Mouse (Mus musculus) neural tube, embryonic 11.5 days (tissue): ENCODE results near the gene Nrp1. TPM values are rescaled to one million over a fixed set of nuclear protein-coding genes. Genes with fewer than 3 reads are reported as not detected.
A peak's percentile ranks its signal among the peaks of the same experiment; 100 is the strongest.

Source experiments
- ATAC-seq: fragments of 200-750 bp; cut with Nextera tagmentation; 2 replicates; pipeline ENCODE4 v1.8.0; 2017; ENCODE audit warnings: moderate number of reproducible peaks, mild to moderate bottlenecking, moderate TSS enrichment, moderate library complexity; ENCODE audit not compliant: insufficient read depth, low FRiP score, low TSS enrichment
- DNase-seq: peaks from one replicate; pipeline ENCODE4 v3.0.0-alpha.2; 2015; ENCODE audit warnings: low spot score
- H3K27ac ChIP-seq: fragments of 300-500 bp; sonication (generic); 2 replicates; pipeline ENCODE4 v1.5.1; 2014; ENCODE audit warnings: low read depth, mild to moderate bottlenecking, low read length
- H3K27me3 ChIP-seq: fragments of 300-500 bp; sonication (generic); 2 replicates; pipeline ENCODE4 v1.6.1; 2014; ENCODE audit warnings: mild to moderate bottlenecking, low read length, mixed read lengths; ENCODE audit not compliant: control insufficient read depth, insufficient read depth
- H3K36me3 ChIP-seq: fragments of 300-500 bp; sonication (generic); 2 replicates; pipeline ENCODE4 v1.6.1; 2014; ENCODE audit warnings: mild to moderate bottlenecking, low read length, moderate library complexity, mixed read lengths; ENCODE audit not compliant: control insufficient read depth, insufficient read depth
- H3K4me1 ChIP-seq: fragments of 300-500 bp; sonication (generic); 2 replicates; pipeline ENCODE4 v1.6.1; 2014; ENCODE audit warnings: low read length, mixed read lengths; ENCODE audit not compliant: control insufficient read depth, insufficient read depth
- H3K4me2 ChIP-seq: fragments of 300-500 bp; sonication (generic); 2 replicates; pipeline ENCODE4 v1.6.1; 2014; ENCODE audit warnings: low read depth, mild to moderate bottlenecking, moderate library complexity
- H3K4me3 ChIP-seq: fragments of 300-500 bp; sonication (generic); 2 replicates; pipeline ENCODE4 v1.5.1; 2014; ENCODE audit warnings: low read depth, low read length
- H3K9ac ChIP-seq: fragments of 300-500 bp; sonication (generic); 2 replicates; pipeline ENCODE4 v1.6.1; 2014; ENCODE audit warnings: mild to moderate bottlenecking, low read length
- H3K9me3 ChIP-seq: fragments of 300-500 bp; sonication (generic); 2 replicates; pipeline ENCODE4 v1.6.1; 2016; ENCODE audit warnings: low read length; ENCODE audit not compliant: control insufficient read depth
- WGBS: fragments of 180-500 bp; shearing (Covaris S2); extraction: QIAGEN DNeasy Blood & Tissue Kit; methylation state at CpG from one replicate; pipeline ENCODE4 v1.1.7; 2014; 5-methylcytosine and 5-hydroxymethylcytosine counted together
- polyA plus RNA-seq: library from polyadenylated mRNA; unstranded; fragments of >200 nt; fragmentation: Nextera tagmentation; extraction: Ambion mirVana; gene quantifications from 2 replicates; pipeline ENCODE4 v1.2.1, GENCODE M21; 2014

Nrp1 gene
- polyA plus RNA-seq, 1 experiment from 2014 or later, result 84.3 TPM

GRCm38 (mm10) chr8:128397441-128397840 is 39.0 kb downstream of the Nrp1 start:
- Histone ChIP-seq H3K27me3 (no peaks in the 10 kb centered on the region), H3K9me3 (no peaks in the 10 kb centered on the region), H3K4me1 (peaks cover 5% of the 10 kb centered on the region; the same call in 1 of the 2 replicates), H3K27ac (no peak overlapping the region), H3K9ac (no peak overlapping the region), H3K36me3 (no peaks in the 10 kb centered on the region), H3K4me3 (no peak overlapping the region), H3K4me2 (no peak overlapping the region)
- WGBS, result 47% methylated on average over 3 of the region's 3 CpGs
- ATAC-seq (no peak), DNase-seq (no peak)

GRCm38 (mm10) chr8:128398472-128399091 is 40.2 kb downstream of the Nrp1 start:
- DNase-seq (no peak), ATAC-seq (no peak)
- Histone ChIP-seq H3K4me3 (no peak overlapping the region), H3K4me2 (no peak overlapping the region), H3K36me3 (no peaks in the 10 kb centered on the region), H3K9ac (no peak overlapping the region), H3K27me3 (no peaks in the 10 kb centered on the region), H3K27ac (no peak overlapping the region), H3K4me1 (peaks cover 5% of the 10 kb centered on the region; the same call in 1 of the 2 replicates), H3K9me3 (no peaks in the 10 kb centered on the region)
- 83% methylated on average over 11 of the region's 11 CpGs for WGBS

GRCm38 (mm10) chr8:128400286-128400685 is 41.9 kb downstream of the Nrp1 start:
- Histone ChIP-seq H3K4me3 (no peak overlapping the region), H3K9ac (no peak overlapping the region), H3K4me1 (peaks cover 5% of the 10 kb centered on the region; the same call in 1 of the 2 replicates), H3K27ac (no peak overlapping the region), H3K27me3 (no peaks in the 10 kb centered on the region), H3K9me3 (no peaks in the 10 kb centered on the region), H3K36me3 (no peaks in the 10 kb centered on the region), H3K4me2 (no peak overlapping the region)
- DNase-seq, result no peak
- WGBS, result 77% methylated on average over 5 of the region's 5 CpGs
- no peak for ATAC-seq

- DNase-seq (no peak), ATAC-seq (no peak)
- H3K9me3 ChIP-seq, result no peaks in the 10 kb centered on the region
- 0 out of 2 replicates have a peak overlapping the region, but pooled peaks have one; percentile 27 for H3K27ac ChIP-seq
- no peak overlapping the region for H3K4me3 ChIP-seq
- 70% methylated on average over 2 of the region's 2 CpGs for WGBS
- no peak overlapping the region for H3K9ac ChIP-seq
- no peaks in the 10 kb centered on the region for H3K27me3 ChIP-seq
- H3K4me1 ChIP-seq, result no peaks in the 10 kb centered on the region
- no peaks in the 10 kb centered on the region for H3K36me3 ChIP-seq
- no peak overlapping the region for H3K4me2 ChIP-seq
These were observed 46.5 kb downstream of the Nrp1 start for GRCm38 (mm10) chr8:128404876-128405275.

GRCm38 (mm10) chr8:128413381-128413780 is 55.0 kb downstream of the Nrp1 start:
- Histone ChIP-seq H3K4me1 (peaks cover 19% of the 10 kb centered on the region), H3K27me3 (no peaks in the 10 kb centered on the region), H3K9ac (no peak overlapping the region), H3K36me3 (no peaks in the 10 kb centered on the region), H3K27ac (no peak overlapping the region), H3K4me2 (no peak overlapping the region), H3K4me3 (no peak overlapping the region), H3K9me3 (no peaks in the 10 kb centered on the region)
- WGBS, result 86% methylated on average over 4 of the region's 4 CpGs
- DNase-seq (no peak), ATAC-seq (no peak)

GRCm38 (mm10) chr8:128415730-128416684 is 57.6 kb downstream of the Nrp1 start:
- peak overlapping the region; percentile 63 for H3K27ac ChIP-seq
- no peaks in the 10 kb centered on the region for H3K9me3 ChIP-seq
- no peak overlapping the region for H3K4me2 ChIP-seq
- H3K9ac ChIP-seq, result no peak overlapping the region
- peaks cover 19% of the 10 kb centered on the region for H3K4me1 ChIP-seq
- ATAC-seq (no peak), DNase-seq (no peak)
- 65% methylated on average over 4 of the region's 4 CpGs for WGBS
- H3K27me3 ChIP-seq, result no peaks in the 10 kb centered on the region
- H3K4me3 ChIP-seq, result no peak overlapping the region
- H3K36me3 ChIP-seq, result no peaks in the 10 kb centered on the region

- H3K27ac ChIP-seq, result peak overlapping the region; percentile 63
- H3K36me3 ChIP-seq, result no peaks in the 10 kb centered on the region
- 35% methylated on average over 2 of the region's 2 CpGs for WGBS
These were observed 58.5 kb downstream of the Nrp1 start for GRCm38 (mm10) chr8:128416896-128417295.

GRCm38 (mm10) chr8:128417956-128418796 is 59.8 kb downstream of the Nrp1 start:
- Histone ChIP-seq H3K4me2 (no peak overlapping the region), H3K9ac (no peak overlapping the region), H3K4me1 (peaks cover 19% of the 10 kb centered on the region), H3K9me3 (no peaks in the 10 kb centered on the region), H3K36me3 (no peaks in the 10 kb centered on the region), H3K27me3 (no peaks in the 10 kb centered on the region), H3K27ac (no peak overlapping the region), H3K4me3 (no peak overlapping the region)
- 60% methylated on average over 10 of the region's 10 CpGs for WGBS
- peak; percentile 16 for DNase-seq
- peak; percentile 38 for ATAC-seq

More at GRCm38 (mm10) chr8:128416896-128417295, 58.5 kb downstream of the Nrp1 start:
- no peak; the same call in 1 of the 2 replicates for ATAC-seq
- Histone ChIP-seq H3K4me2 (no peak overlapping the region), H3K4me3 (no peak overlapping the region), H3K9ac (no peak overlapping the region), H3K4me1 (peaks cover 19% of the 10 kb centered on the region), H3K27me3 (no peaks in the 10 kb centered on the region), H3K9me3 (no peaks in the 10 kb centered on the region)
- no peak for DNase-seq
